Mouse (Mus musculus): ENCODE measurements at regions not wholly inside any gene's neighbourhood (a gene's known extent, or its start where the extent isn't known, plus 50 kb on each side); places are given as distances from the start of the nearest gene placed in this dataset.

DNA sequence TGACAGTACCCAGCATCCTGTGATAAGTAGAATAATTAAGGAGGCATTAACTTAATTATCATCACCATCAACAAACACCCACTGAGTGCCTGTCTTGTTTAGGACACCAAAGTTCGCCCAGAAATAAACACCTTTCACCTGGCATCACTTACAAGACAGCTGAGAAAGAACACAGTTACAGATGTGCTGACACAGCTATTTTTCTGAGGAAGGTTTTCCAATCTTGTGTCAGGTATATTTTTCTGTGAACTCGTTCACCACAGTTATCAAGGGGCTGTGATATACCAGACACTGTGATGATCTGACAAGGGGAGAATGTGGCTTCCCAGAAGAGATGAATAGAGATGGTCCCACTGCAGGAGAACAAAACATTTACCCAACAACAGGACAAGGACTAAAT lies 311.1 kb downstream of the Pik3r1 start:
- H3K36me3 ChIP-seq (replicated peaks in 1 of 2; ENCODE audit: control insufficient read depth in 1 of 2, insufficient read depth in 1 of 2, low read length in 1 of 2), result no peaks in the 10 kb centered on the region
- no peaks in the 10 kb centered on the region for H3K27me3 ChIP-seq (replicated peaks)
- TF ChIP-seq JUND (conservative IDR thresholded peaks at IDR 0.05; ENCODE audit: low read depth, low read length) (no peak), HCFC1 (IDR thresholded peaks at IDR 0.05; ENCODE audit: low read depth, low read length) (no peak), KAT2A (IDR thresholded peaks at IDR 0.05; ENCODE audit: insufficient replicate concordance, low read length) (no peak), RCOR1 (conservative IDR thresholded peaks at IDR 0.05; ENCODE audit: low read depth, low read length) (no peak), SIN3A (IDR thresholded peaks at IDR 0.05; ENCODE audit: low read length) (no peak), NELFE (IDR thresholded peaks at IDR 0.05; ENCODE audit: low read depth, low read length) (no peak), MAFK (IDR thresholded peaks at IDR 0.05; ENCODE audit: insufficient replicate concordance, low read length) (peak; percentile 81)
- H3K9me3 ChIP-seq (replicated peaks; ENCODE audit: low read length), result no peaks in the 10 kb centered on the region
- 0 out of 4 replicates have a peak, but pooled peaks cover 0 to 2% of the 10 kb centered on the region in 2 experiments for H3K4me1 ChIP-seq (ENCODE audit: control insufficient read depth in 1 of 2, insufficient read depth in 2 of 2)
- H3K4me3 ChIP-seq (replicated peaks in 1 of 3; ENCODE audit: low read depth in 2 of 3, low read length in 2 of 3, poor library complexity in 1 of 3), result no peak overlapping the region
- H3K9ac ChIP-seq (ENCODE audit: insufficient read depth, low read depth), result no peak overlapping the region
- no peak for DNase-seq (ENCODE audit: extremely low read depth)
- H3K27ac ChIP-seq (ENCODE audit: insufficient read depth, low read depth), result no peak overlapping the region
- in situ Hi-C loops (cut with MboI; ENCODE audit: low pct_ligation_motif_present, low pct_unique_long_range_greater_than_20kb, low sequenced_read_pairs), result no loop called here
- no peaks in the 10 kb centered on the region for H3K79me2 ChIP-seq (replicated peaks; ENCODE audit: control insufficient read depth, extremely low read depth, insufficient read depth, poor library complexity, severe bottlenecking)
- dilution Hi-C loops (cut with MboI; ENCODE audit: extremely low pct_ligation_motif_present, extremely low pct_unique_long_range_greater_than_20kb, low sequenced_read_pairs), result no loop called here
- H3K4me2 ChIP-seq (ENCODE audit: insufficient read depth, low read depth, poor library complexity, severe bottlenecking), result no peak overlapping the region

DNA sequence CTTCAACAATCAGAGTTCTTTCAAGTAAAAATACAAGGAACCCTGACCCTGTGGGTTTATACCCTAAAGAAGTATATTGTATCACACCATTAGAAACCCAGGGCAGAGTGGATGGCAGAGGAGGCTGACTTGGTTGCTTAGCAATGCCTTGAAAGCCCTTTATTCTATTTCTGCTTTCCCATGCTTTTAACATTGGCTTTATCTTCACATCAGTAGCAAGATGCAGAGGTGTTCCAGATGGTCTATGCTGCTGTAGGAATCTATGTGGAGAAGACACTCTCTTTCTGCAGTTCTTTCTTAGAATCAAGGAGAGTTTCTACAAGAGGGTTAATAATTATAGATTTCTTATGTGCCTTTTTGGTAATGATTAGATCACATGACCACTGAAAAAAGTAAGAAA lies 313.7 kb downstream of the Pik3r1 start:
- H3K36me3 ChIP-seq (replicated peaks in 1 of 2; ENCODE audit: control insufficient read depth in 1 of 2, insufficient read depth in 1 of 2, low read length in 1 of 2), result no peaks in the 10 kb centered on the region
- DNase-seq (ENCODE audit: extremely low read depth), result no peak
- no peaks in the 10 kb centered on the region for H3K9me3 ChIP-seq (replicated peaks; ENCODE audit: low read length)
- in situ Hi-C loops (cut with MboI; ENCODE audit: low pct_ligation_motif_present, low pct_unique_long_range_greater_than_20kb, low sequenced_read_pairs), result no loop called here
- H3K4me1 ChIP-seq (ENCODE audit: control insufficient read depth in 1 of 2, insufficient read depth in 2 of 2), result 0 out of 4 replicates have a peak, but pooled peaks cover 0 to 2% of the 10 kb centered on the region in 2 experiments
- dilution Hi-C loops (cut with MboI; ENCODE audit: extremely low pct_ligation_motif_present, extremely low pct_unique_long_range_greater_than_20kb, low sequenced_read_pairs), result no loop called here
- no peak overlapping the region for H3K27ac ChIP-seq (ENCODE audit: insufficient read depth, low read depth)
- H3K27me3 ChIP-seq (replicated peaks), result no peaks in the 10 kb centered on the region
- H3K79me2 ChIP-seq (replicated peaks; ENCODE audit: control insufficient read depth, extremely low read depth, insufficient read depth, poor library complexity, severe bottlenecking), result no peaks in the 10 kb centered on the region
- no peak for TF ChIP-seq CHD1 (IDR thresholded peaks at IDR 0.05; ENCODE audit: low read depth, low read length)
- no peak for TF ChIP-seq ELF1 (IDR thresholded peaks at IDR 0.05; ENCODE audit: low read depth, low read length)
- TF ChIP-seq ZMIZ1 (IDR thresholded peaks at IDR 0.05; ENCODE audit: low read depth, low read length), result no peak
- TF ChIP-seq USF1 (IDR thresholded peaks at IDR 0.05; ENCODE audit: low read depth, low read length), result no peak
- TF ChIP-seq TBP (conservative IDR thresholded peaks at IDR 0.05; ENCODE audit: low read depth, low read length), result no peak
- no peak for TF ChIP-seq MAX (IDR thresholded peaks at IDR 0.05; ENCODE audit: low read length)
- TF ChIP-seq MXI1 (IDR thresholded peaks at IDR 0.05; ENCODE audit: low read depth, low read length), result no peak
- no peak for TF ChIP-seq MAZ (IDR thresholded peaks at IDR 0.05; ENCODE audit: low read depth, low read length)
- no peak for TF ChIP-seq ETS1 (conservative IDR thresholded peaks at IDR 0.05; ENCODE audit: low read depth, low read length)
- no peak overlapping the region for H3K9ac ChIP-seq (ENCODE audit: insufficient read depth, low read depth)
- H3K4me3 ChIP-seq (replicated peaks in 1 of 3; ENCODE audit: low read depth in 2 of 3, low read length in 2 of 3, poor library complexity in 1 of 3), result no peak overlapping the region
- no peak overlapping the region for H3K4me2 ChIP-seq (ENCODE audit: insufficient read depth, low read depth, poor library complexity, severe bottlenecking)

Data from CH12.LX (cell line).